Mouse (Mus musculus) neutrophil, adult 59 days (primary cell): ENCODE measurements around the gene Ugt2b37. TPM values are rescaled to one million over a fixed set of nuclear protein-coding genes. Genes with fewer than 3 reads are reported as not detected.

Experiments
- total RNA-seq, 2 experiments: library from RNA; stranded (reverse); gene quantifications; 1 replicate in 1 of 2; 2 replicates in 1 of 2; pipeline ENCODE4 v1.2.4; 2023

Gene Ugt2b37
- not detected for total RNA-seq

DNA sequence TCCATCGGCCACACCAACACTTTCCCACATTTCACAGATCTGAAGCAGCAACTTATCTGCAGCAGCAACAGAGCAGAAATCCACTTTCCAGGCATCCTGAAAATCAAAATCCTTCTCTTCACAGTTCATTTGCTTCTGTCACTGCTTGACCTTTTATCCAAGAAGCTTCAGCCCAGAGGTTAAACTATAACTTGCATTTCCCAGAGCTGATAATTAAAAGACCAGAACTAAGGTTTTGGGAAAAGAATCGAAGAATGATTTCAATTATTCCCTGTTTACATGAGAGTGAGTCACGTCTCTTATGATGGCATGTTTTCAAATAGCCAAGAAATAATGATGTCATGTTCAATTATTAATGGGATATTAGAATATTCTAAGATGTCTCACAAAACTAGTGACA, at the start of gene Ugt2b37:
Ugt2b37 (minus strand) TSS at position 129 of the 400 bp plus-strand sequence.

Other genes starting within 250 kb of the Ugt2b37 start
- not detected for gene Ugt2b36, start 162.2 kb downstream of the Ugt2b37 start, total RNA-seq
- not detected for gene Ugt2b5, start 114.5 kb downstream of the Ugt2b37 start, total RNA-seq
- not detected for gene Ugt2a3, start 82.4 kb upstream of the Ugt2b37 start, total RNA-seq
- not detected for gene Ugt2b38, start 169.4 kb upstream of the Ugt2b37 start, total RNA-seq
- not detected for gene Ugt2a2, start 227.5 kb upstream of the Ugt2b37 start, total RNA-seq
- not detected for gene Gm43638, start 232.0 kb upstream of the Ugt2b37 start, total RNA-seq
- not detected for gene Ugt2a1, start 236.1 kb upstream of the Ugt2b37 start, total RNA-seq